Mouse (Mus musculus) embryo, embryonic 9.5 days (tissue): ENCODE measurements around the gene Pibf1.

Experiments used
- DNase-seq: peaks from one replicate; pipeline ENCODE4 v3.0.0-alpha.2; 2017; ENCODE audit errors: extremely low spot score

The Pibf1 gene

GRCm38 (mm10) chr14:99266749-99267148 lies 167.5 kb downstream of the Pibf1 start:
- no peak for DNase-seq

GRCm38 (mm10) chr14:99274056-99274455 lies 174.8 kb downstream of the Pibf1 start:
- no peak for DNase-seq

- no peak for DNase-seq
Observed at GRCm38 (mm10) chr14:99275827-99276226, 176.6 kb downstream of the Pibf1 start.

GRCm38 (mm10) chr14:99278312-99278711 lies 179.1 kb downstream of the Pibf1 start:
- DNase-seq: no peak

GRCm38 (mm10) chr14:99278763-99279486 lies 179.7 kb downstream of the Pibf1 start:
- DNase-seq: no peak

GRCm38 (mm10) chr14:99280399-99280798 lies 181.2 kb downstream of the Pibf1 start:
- DNase-seq: no peak

- DNase-seq: no peak
Observed at GRCm38 (mm10) chr14:99280825-99281433, 181.7 kb downstream of the Pibf1 start.

- DNase-seq: no peak
Observed at GRCm38 (mm10) chr14:99285486-99285885, 186.3 kb downstream of the Pibf1 start.

- DNase-seq: no peak
Observed at GRCm38 (mm10) chr14:99292176-99292575, 193.0 kb downstream of the Pibf1 start.

GRCm38 (mm10) chr14:99294424-99294823 lies 195.2 kb downstream of the Pibf1 start:
- no peak for DNase-seq

- no peak for DNase-seq
Observed at GRCm38 (mm10) chr14:99295606-99296341, 196.6 kb downstream of the Pibf1 start.

- DNase-seq: peak; percentile 92
Observed at GRCm38 (mm10) chr14:99298385-99299021, 199.3 kb downstream of the Pibf1 start, which contains the start of gene Klf5. TSS of gene Klf5 (plus strand) at chr14:99298691.

GRCm38 (mm10) chr14:99299022-99299481 lies 199.8 kb downstream of the Pibf1 start:
- peak; percentile 68 for DNase-seq

GRCm38 (mm10) chr14:99299701-99300191 lies 200.5 kb downstream of the Pibf1 start:
- DNase-seq: no peak

- DNase-seq: no peak
Observed at GRCm38 (mm10) chr14:99301472-99301871, 202.2 kb downstream of the Pibf1 start.
